Mouse (Mus musculus): ENCODE data around the gene Rap1a. TPM values are rescaled to one million over a fixed set of nuclear protein-coding genes. Genes with fewer than 3 reads are reported as not detected.
A peak's percentile ranks its signal among the peaks of the same experiment; 100 is the strongest.

Gene Rap1a
- total RNA-seq (2021), result 100 to 1,000 TPM; 110 to 115 TPM

DNA sequence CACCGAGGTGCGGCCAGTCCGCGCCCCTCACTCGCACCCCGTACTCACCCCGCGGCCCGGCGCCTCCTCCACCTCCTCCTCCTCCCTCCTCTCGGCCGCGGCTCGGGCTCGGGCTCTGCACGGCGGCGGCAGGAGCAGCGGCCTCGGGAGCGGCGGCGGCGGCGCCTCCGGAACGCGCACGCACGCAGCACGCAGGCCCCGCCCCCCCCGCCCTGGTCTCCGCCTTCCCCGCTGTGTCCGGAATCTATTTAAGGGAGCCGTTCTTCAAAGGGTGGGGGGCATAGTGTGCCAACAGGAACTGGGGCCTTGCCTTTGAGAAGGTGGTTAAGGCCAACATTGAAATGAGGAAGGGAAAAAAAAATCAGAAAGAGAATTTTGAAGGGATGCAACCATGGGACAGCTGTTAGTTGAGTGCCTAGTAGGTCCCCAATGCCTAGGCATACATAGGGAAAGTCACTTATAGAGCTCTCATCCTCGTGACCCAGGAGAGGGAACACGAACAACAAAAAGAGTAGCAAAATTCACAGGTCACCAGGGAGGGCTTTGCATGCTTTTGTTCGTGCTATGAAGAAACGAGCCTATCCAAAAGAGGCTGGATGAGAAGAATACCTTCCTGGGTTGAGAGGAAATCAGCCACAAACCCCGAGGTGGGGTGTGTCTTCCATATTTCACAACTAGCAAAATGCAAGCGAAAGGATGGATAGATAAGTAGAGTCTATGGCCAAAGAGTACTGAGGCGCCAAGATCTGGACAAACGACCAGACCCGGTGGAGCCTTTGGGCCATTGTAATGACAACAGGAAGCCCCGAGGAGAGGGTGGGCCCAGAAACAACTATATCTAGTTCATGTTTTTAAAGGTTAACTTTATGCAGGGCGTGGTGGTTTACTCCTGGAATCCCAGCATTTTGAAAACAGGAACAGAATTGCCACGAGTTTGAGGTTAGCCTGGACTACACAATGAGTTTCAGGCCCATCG, at the start of gene Rap1a:
Rap1a (minus strand) TSS at position 146 of the 976 bp plus-strand sequence.
- DNase-seq, result peak; percentile 78 to 87
- intact Hi-C loops (cut with DNase I), result loop anchor here (2.0 kb wide), 3 partner anchors 23 to 115 kb away; partner anchors contain the start of gene Ddx20

DNA sequence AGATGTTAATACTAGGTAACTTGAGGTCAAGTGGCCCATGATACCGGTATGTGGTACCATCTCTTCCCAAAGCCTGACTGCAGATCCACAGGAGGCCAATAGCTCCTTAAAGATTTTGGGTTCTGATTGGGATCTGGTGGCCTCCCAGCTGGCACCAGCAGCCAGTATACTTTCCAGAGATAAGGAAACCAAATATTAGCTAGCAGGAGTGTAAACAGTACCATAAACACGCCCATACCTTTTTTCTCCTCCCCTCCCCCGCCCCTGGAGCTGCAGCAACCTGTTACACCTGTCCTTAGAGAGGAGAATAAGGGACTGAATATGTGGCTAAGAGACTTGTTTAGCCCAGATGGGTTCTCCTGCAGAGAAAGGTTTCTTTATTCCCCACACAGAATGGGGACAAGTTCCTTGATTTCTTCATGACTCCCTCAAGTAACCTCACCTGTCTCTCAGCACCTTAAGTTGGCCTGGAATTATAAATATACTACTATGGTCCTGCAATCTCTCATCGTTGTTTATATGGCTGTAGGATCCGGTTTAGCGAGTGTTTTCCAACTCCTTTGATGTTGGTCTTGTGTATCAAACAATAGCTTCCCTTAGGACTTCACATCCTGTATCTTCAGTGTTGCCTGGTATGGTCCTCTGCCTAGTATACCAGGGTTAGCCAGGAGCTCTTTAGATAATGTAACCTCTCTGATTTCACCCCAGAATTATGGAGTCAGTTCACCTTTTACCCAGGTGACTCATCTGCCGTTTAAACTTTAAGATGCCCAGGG, 45.3 kb upstream of the Rap1a start:
- intact Hi-C loops (cut with DNase I), result no loop called here
- DNase-seq, result no peak

DNA sequence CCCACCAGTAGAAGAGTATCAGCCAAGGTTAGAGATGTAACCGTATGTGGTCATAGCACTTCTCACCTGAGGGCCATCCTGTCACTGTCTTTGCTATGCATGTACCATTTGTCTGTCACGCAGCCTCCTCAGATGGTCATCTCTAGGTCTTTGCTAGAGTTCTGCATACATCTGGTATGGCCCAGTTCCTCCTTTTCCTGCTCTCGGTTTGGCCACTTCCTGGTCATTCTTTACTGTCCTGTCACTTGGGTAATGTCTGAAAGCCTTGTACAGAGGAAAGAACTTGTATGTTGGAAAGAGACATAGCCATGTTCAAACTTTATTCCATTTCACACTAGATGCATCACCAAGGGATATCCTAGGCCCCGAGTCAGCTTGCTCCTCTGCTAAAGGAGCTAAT, 38.7 kb upstream of the Rap1a start:
- intact Hi-C loops (cut with DNase I), result no loop called here
- no peak for DNase-seq

DNA sequence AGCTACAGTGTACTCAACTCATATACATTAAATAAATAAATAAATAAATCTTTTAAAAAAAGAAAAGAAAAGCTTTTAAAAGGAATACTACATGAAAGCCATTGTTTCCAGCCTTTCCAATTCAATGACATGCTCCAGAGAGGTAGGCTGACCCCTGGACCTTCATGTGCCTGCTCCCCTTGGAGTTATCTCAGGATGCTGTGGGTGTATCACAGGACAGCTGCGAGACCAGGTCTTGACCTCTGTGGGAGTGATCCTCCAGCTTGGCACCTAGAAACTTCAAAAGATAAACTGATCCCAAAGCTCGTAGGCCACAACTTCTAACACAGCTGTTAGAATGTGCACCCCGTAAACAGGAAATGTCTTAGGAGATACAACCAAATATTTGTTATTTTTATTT, 37.5 kb upstream of the Rap1a start:
- DNase-seq, result no peak
- intact Hi-C loops (cut with DNase I), result no loop called here

DNA sequence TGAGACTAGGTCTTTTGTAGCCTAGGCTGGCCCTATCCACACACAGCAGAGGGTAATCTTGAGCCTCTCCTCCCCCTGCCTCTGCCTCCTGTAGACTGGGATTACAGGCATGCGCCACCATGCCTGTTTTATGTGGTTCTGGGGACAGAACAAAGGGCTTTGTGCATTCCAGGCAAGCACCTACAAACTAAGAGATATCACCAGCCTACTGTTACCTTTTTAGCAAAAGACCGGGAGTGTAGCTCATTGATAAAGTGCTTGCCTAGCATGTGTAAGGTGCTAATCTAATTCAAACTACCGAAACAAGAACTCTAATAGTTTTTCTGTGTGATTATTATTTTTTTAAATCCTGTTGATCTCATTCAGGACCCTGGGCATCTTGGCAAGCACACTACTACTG, 35.7 kb upstream of the Rap1a start:
- no peak for DNase-seq
- intact Hi-C loops (cut with DNase I), result no loop called here

DNA sequence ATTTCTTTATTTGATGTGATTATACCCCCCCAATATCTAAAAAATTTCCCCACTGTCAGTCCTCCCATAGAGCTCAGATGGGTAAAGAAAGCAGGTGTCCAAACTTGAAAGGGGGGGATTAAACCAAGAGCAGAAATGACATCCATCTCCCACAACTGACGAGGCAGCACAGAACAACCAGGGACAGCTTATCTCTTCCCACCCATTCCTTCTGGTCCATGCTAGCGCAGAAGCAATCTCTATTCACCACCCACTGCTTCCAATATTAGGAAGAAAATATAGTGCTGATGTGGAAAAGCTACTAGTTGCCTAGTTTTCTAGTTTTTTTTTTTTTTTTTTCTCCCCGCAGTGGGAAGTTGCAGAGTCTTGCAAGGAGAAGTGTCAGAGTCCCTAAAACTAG, 34.7 kb upstream of the Rap1a start:
- intact Hi-C loops (cut with DNase I), result no loop called here
- DNase-seq, result no peak

DNA sequence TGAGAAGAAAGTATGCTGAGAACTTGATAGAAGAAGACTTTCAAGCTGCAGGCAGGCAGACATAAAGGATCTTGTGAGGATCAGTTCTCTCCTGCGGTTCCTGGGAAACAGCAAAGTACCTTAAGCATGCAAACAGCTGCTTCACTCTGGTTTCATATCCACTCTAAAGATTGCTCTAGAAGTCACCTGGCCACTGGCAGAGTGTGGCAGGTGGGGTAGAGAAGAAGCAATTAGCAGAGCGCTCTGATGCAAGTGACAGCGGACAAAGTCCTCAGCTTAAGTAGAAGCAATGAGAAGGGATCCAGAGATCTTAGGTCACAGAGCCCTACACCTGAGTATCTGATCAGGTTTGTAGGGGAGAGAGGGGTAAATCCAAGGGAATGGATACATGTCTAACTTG, 30.4 kb upstream of the Rap1a start:
- DNase-seq, result no peak
- intact Hi-C loops (cut with DNase I), result no loop called here

DNA sequence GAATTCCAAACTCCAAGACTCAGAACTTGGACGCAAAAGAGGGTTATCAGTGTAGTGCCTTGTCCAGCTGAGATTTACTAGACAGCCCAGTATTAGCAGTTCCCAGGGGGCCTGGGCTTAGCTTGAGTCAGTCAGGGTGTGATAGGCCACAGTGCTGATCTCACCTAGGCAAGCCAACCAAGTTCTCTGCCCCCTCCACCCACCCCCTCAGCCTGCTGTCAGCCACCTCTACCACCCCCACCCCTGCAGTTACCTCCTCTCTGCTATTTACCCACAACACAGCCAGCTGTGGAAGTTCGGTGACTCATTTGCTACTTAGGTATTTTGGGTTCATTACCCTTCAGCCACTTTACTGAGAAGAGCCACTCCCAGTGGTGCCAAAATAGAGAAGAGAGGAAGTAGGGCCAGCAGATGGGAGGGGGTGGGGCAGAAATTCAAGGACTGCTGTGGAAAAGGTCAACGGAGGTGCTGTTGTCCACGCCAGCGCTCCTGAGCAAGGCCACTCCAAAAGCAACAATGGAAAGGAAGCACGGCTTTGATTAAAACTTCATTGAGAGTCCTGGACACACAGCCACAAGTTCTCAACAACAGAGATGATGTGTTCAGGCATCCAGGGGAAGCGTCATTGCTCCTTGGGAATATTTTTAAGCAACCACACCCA, 24.5 kb upstream of the Rap1a start:
- intact Hi-C loops (cut with DNase I), result loop anchor here (1.0 to 5.0 kb wide), 3 partner anchors 23 to 69 kb away; no protein-coding TSS in a partner anchor
- DNase-seq, result peak; percentile 54 to 69

DNA sequence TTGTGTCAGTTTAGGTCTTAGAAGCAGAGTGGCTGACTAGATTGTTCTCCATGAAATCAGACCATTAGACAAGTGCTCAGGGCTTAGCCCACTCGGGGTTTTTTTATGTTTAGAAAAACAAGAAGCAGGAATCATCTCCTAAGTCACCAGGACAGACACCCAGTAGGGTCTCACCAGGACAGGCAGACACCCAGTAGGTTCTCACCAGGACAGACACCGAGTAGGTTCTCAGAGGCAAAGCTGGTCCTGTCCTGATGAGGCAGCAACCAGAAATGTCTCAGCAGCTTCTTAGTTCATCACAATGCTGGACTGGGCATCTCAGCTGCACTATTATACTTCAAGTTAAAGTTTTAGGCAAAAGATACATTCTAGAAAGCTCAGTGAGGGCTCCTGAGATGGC, 23.6 kb upstream of the Rap1a start:
- intact Hi-C loops (cut with DNase I), result loop anchor here (1.0 to 5.0 kb wide), 3 partner anchors 22 to 70 kb away; no protein-coding TSS in a partner anchor
- no peak for DNase-seq

DNA sequence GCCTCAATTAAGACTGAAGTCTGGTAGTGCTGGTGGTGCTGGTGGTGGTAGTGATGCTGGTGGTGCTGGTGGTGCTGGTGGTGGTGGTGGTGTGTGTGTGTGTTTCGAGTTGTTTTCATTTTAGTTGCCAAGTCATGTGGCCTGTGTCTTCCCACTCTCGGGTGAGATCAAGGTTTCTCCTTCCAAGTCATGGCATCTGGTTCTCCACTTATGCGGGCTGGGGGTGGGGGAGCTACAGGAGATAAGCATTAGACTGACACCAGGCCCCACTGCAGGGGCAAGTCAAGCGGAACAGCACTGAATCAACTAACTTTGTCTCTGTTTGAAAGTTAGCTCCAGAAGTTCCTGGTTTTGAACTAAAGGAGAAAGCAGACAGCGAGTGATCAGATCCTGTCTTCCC, 23.0 kb upstream of the Rap1a start:
- intact Hi-C loops (cut with DNase I), result loop anchor here (2.0 kb wide), 1 partner anchor 21 kb away; no protein-coding TSS in a partner anchor
- no peak for DNase-seq

DNA sequence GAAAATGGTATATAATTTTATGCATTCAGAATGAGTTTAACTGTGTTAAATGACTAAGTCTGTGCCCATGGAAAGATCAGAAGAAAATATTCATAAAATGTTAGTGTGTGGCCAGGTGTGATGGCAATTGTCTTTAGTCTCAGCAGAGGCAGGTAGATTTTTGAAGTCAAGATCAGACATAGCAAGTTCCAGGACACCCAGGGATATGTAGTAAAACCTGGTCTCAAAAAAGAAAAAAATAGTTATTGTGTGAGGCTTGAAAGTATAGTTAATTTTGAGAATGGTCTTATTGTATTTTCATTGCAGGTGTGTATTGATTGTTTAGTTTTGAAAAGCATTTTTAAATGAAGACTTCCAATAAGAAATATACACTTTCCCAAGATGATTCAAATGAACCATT, 22.5 kb upstream of the Rap1a start:
- no peak for DNase-seq
- intact Hi-C loops (cut with DNase I), result loop anchor here (2.0 kb wide), 1 partner anchor 21 kb away; no protein-coding TSS in a partner anchor

DNA sequence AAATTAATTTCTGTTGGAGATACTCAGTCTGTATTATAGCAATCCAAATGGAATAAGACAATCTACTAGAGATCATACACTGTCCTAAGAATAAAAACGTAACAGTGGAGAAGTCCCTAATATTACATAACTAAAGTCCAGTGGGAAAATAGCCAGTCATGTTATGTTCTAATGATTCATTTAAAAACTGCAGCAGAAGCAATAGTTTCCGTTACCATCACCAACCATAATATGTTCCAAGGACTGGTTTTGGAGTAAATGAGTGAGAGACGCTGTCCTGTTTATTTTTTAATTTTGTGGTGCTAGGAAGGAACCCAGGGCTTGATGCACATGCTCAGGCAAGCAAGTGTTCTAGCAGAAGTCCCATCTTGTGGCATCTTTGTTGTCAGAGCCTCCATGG, 20.4 kb upstream of the Rap1a start:
- no peak for DNase-seq
- intact Hi-C loops (cut with DNase I), result no loop called here

DNA sequence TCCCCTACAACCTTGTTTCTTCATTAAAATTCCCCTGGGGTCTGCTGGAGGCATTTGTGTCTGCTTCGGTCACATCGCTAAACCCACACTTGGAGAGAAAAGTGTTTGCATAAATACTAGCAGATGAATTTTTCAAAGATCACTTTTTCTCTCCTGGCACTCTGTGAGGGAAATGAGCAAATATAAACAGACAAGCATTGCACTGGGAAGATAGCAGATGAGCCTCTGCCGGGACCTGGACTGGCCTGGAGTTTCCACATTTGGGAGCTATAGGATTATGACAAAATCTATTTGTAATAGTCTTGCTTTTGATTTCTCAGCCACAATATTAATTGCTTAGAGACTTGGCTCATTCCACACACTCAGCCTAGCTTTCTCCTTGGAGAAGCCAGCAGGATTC, 19.1 kb upstream of the Rap1a start:
- intact Hi-C loops (cut with DNase I), result no loop called here
- DNase-seq, result no peak

DNA sequence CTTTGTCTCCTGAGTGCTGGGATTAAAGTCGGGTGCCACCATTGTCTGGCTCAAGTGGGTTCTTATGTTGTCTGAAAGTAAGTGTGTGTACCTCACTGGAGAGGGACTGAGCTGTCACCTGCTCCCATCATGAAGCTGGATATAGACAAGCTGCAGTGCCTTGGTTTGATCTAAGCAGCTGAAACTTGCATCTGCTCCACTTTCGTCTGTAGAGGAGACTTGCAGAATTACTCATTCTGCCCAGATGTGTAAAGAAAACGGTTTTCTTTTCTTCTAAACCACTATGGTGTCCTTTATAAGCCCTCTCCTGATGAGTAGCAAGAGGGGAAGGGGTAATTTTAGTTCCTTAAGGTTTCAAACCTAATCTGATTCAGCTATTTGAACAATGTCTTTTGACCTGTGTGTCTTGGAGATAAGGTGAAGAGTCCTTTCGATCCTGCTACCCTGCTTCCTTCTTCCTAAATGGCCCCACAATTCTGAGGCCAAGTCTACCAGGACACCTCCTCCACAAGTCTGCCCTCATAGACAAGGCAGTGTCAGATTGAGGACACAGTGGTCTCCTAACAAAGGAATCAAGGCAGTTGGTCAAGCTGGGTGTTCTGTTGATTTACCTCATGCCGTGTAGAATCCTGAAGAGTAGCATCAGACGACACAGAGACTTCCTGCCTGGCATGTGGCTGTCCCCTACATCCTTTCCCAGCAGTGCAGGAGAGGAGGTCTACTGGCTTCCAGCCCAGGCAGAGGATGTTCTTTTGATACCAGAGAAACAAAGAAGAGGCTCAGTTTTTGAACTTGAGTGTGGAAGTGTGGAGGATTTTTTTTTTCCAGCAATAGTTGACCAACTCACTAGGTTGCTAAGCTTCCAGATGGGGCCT, 17.2 kb upstream of the Rap1a start:
- intact Hi-C loops (cut with DNase I), result no loop called here
- DNase-seq, result no peak

DNA sequence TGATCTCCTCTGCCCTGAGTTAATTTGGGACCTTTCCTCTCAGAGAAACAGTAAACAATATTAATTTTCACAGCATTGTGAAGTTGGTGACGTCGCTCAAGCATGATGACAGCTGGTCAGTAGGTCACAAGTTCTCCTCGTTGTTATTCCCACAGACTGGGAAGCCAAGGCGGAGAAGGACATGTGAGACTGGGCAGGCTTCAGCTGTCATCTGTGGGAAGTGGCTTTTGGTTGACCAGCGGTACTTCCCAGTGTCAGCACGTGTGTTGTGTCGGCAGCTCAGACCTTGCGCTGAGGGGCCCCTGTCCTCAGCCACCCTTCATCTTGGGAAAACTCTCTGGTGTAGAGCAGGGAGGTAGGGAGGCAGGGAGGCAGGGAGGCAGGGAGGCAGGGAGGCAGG, 15.0 kb upstream of the Rap1a start:
- intact Hi-C loops (cut with DNase I), result no loop called here
- no peak for DNase-seq

DNA sequence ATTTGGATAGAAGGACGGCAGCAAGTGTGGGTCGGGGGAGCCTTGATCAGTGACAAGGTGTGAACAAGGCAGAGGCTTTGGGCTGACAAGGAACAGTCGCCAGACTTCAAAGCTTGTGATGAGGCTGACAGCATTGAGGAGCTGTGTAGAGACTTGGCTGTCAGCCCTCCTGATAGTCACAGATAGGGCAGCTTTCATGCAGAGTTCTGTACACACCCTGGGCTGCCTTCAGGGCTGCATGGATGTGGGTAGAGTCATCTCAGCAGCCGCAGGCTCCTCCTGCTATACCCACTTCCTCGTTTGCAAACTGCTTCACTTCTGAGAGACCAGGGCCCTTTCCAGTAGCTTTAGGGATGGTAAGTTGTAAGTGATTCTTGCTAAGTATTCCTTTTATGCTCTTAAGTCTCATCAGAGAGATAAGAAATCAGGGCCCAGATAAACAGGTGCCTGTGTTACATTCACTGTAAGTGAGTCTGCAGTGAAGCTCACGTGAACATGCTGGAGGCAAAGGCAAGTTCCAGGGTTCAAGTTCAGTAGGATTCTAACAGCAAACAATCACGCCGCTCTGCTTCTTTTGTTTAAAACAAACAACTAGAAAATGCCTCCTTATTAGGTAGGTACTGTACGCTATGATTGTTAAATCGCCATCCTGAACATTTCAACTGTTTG, 14.2 kb upstream of the Rap1a start:
- no peak for DNase-seq
- intact Hi-C loops (cut with DNase I), result no loop called here

DNA sequence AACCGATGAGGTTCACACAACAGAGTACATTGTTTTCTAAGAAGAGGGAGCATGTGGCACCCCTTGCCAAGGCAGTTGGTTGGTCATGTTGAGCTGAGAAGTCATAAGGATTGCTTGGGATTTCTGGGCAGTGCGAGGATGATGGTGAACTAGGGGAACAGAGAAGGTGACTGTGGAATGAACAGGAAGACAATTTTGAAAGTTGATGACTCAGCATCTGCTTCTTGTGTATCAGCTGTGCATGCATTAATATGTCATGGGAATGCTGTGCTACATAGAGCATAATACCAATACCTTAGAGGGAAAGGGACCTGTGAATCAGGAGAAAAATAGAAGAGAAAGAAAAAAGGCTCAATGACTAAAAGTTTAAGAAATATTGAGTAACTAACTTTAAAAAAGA, 10.0 kb upstream of the Rap1a start:
- intact Hi-C loops (cut with DNase I), result no loop called here
- no peak for DNase-seq

DNA sequence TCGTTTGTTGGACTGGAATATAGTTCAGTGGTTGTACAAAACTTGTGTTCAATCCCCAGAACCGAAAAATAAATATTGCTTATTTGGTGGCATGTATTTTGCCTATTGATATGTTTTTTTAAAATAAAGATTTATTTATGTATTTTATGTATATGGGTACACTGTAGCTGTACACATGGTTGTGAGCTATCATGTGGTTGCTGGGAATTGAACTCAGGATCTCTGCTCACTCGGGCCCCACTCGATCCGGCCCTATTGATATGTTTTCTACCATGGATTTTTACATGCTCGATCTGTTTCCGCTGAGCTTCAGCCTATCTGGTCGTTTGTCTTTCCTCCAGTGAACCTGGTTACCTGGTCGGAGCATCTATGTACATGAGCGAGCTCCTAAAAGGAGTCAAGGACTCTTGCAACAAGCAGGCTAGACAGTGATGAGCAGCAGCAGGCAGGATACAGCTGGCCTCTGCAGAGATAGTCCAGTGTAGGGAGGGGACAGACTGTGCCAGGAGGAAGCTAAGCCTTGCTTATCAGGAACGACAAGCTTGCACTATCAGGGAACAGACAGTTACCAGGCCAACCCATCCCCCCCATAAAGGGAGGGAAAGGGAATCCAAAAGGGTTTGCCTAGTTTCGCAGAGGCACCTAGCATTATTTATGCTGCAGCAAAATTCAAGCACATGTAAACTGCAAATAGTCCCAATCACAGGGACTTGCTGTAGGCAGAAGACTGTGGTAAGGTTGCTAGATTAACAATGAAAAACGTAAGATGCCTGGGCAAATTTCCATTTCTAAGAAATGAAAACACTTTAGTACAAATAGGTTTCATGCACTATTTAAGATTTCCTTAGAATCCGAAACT, 7.3 kb upstream of the Rap1a start:
- DNase-seq, result no peak
- intact Hi-C loops (cut with DNase I), result no loop called here

All from heart, postnatal 36 days (tissue).